Mouse (Mus musculus): ENCODE results near the gene Olfr27. TPM values are rescaled to one million over a fixed set of nuclear protein-coding genes. Genes with fewer than 3 reads are reported as not detected.

The Olfr27 gene
- polyA plus RNA-seq (2014; fragmentation: Nextera tagmentation; extraction: Ambion mirVana) = not detected in 2 replicates

DNA sequence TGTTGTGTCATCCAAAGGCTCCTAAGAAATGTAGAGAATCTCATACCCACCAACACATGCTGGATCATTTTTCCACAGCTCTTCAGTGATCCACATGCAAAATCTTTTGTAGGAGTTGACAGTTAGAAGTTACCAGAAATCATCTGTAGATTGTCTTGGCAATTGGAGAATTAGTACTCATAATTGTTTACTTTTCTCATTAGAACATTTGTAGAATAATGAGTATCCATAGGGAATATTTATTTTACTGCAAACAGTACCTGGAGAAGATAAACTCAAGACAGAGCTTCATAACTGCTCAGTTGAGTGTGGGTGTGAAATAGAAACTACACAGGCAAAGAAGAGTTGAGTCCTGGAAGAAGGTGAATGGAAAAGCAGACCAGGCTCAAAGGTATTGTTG, at the start of gene Olfr27:
Gene Olfr27, plus strand, starts transcription at position 301 of the 400 bp plus-strand sequence.
- no peak for ATAC-seq (ENCODE audit: insufficient read depth)
- Histone ChIP-seq H3K4me1 (ENCODE audit: insufficient read depth) (no peaks in the 10 kb centered on the region), H3K4me3 (ENCODE audit: low read depth, low read length) (no peak within 1 kb of the TSS), H3K27me3 (ENCODE audit: insufficient read depth, low read length) (no peaks in the 10 kb centered on the region), H3K36me3 (ENCODE audit: insufficient read depth) (no peaks in the 10 kb centered on the region), H3K27ac (ENCODE audit: low read depth) (no peak within 1 kb of the TSS), H3K9me3 (ENCODE audit: low read depth, low read length) (no peaks in the 10 kb centered on the region), H3K9ac (no peak within 1 kb of the TSS), H3K4me2 (no peak within 1 kb of the TSS)
- DNase-seq = no peak
- TF ChIP-seq CTCF (IDR thresholded peaks at IDR 0.05; ENCODE audit: low read depth) = no peak

GRCm38 (mm10) chr9:39078787-39079186, 49.1 kb upstream of the Olfr27 start, which contains the start of gene Olfr938:
Gene Olfr938, minus strand, starts transcription at chr9:39078887.
- no peak within 1 kb of the TSS for H3K4me2 ChIP-seq
- no peaks in the 10 kb centered on the region for H3K36me3 ChIP-seq (ENCODE audit: insufficient read depth)
- ATAC-seq (ENCODE audit: insufficient read depth) (no peak), DNase-seq (no peak)
- H3K9ac ChIP-seq = no peak within 1 kb of the TSS
- no peaks in the 10 kb centered on the region; the same call in 1 of the 2 replicates for H3K9me3 ChIP-seq (ENCODE audit: low read depth, low read length)
- TF ChIP-seq CTCF (IDR thresholded peaks at IDR 0.05; ENCODE audit: low read depth) = no peak
- H3K4me1 ChIP-seq (ENCODE audit: insufficient read depth) = no peaks in the 10 kb centered on the region
- no peaks in the 10 kb centered on the region for H3K27me3 ChIP-seq (ENCODE audit: insufficient read depth, low read length)
- no peak within 1 kb of the TSS for H3K4me3 ChIP-seq (ENCODE audit: low read depth, low read length)
- WGBS = 88% methylated on average over 2 of the region's 2 CpGs
- no peak within 1 kb of the TSS for H3K27ac ChIP-seq (ENCODE audit: low read depth)

DNA sequence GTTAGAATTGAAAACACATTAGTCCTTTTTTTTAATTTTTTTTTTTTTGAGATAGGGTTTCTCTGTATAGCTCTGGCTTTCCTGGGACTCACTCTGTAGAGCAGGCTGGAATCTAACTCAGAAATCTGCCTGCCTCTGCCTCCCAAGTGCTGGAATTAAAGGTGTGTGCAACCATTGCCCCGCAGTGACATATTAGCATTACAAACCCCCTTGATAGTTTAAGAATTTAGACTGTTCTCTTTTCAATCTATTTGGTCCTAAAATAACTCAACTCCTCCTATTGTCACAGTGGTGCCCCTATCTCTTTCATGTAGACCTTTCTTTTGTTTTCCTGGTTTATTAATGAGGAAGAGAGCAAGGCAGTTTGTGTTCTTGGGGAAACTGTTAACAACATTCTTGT, 605 bp upstream of the Olfr27 start:
- 87% methylated on average over 1 of the region's 1 CpGs for WGBS
- Histone ChIP-seq H3K9ac (no peak overlapping the region), H3K4me3 (ENCODE audit: low read depth, low read length) (no peak overlapping the region), H3K36me3 (ENCODE audit: insufficient read depth) (no peaks in the 10 kb centered on the region), H3K9me3 (ENCODE audit: low read depth, low read length) (no peaks in the 10 kb centered on the region), H3K4me2 (no peak overlapping the region), H3K4me1 (ENCODE audit: insufficient read depth) (no peaks in the 10 kb centered on the region), H3K27me3 (ENCODE audit: insufficient read depth, low read length) (no peaks in the 10 kb centered on the region), H3K27ac (ENCODE audit: low read depth) (no peak overlapping the region)
- TF ChIP-seq CTCF (IDR thresholded peaks at IDR 0.05; ENCODE audit: low read depth) = no peak
- no peak for DNase-seq
- ATAC-seq (ENCODE audit: insufficient read depth) = no peak

DNA sequence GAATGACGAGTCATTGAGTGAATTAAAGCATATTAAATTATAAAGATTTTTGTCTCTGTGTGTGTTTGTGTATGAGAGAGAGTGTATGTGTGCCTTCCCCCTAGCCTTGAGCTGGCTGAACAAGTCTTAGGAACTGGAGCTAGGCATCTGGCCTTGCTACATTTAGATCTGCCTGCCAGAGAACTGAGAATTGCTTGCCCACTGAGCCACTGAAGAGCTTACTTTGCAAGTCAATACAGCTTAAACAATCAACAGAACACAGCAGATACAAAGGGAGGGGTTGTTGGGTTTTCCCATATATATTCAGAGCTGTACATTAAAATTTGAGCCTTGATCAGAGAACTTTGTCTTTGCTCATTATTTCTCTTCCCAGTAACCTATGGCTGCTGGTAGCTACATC, 24.5 kb downstream of the Olfr27 start:
- H3K9ac ChIP-seq = no peak overlapping the region
- TF ChIP-seq CTCF (IDR thresholded peaks at IDR 0.05; ENCODE audit: low read depth) = no peak
- no peaks in the 10 kb centered on the region for H3K27me3 ChIP-seq (ENCODE audit: insufficient read depth, low read length)
- H3K27ac ChIP-seq (ENCODE audit: low read depth) = no peak overlapping the region
- H3K36me3 ChIP-seq (ENCODE audit: insufficient read depth) = no peaks in the 10 kb centered on the region
- H3K4me3 ChIP-seq (ENCODE audit: low read depth, low read length) = no peak overlapping the region
- DNase-seq (no peak), ATAC-seq (ENCODE audit: insufficient read depth) (no peak)
- H3K4me2 ChIP-seq = no peak overlapping the region
- WGBS = 46% methylated on average over 1 of the region's 1 CpGs
- no peaks in the 10 kb centered on the region for H3K4me1 ChIP-seq (ENCODE audit: insufficient read depth)
- no peaks in the 10 kb centered on the region; the same call in 1 of the 2 replicates for H3K9me3 ChIP-seq (ENCODE audit: low read depth, low read length)

- no peak within 1 kb of the TSS for H3K27ac ChIP-seq (ENCODE audit: low read depth)
- ATAC-seq (ENCODE audit: insufficient read depth) (no peak), DNase-seq (no peak)
- no peaks in the 10 kb centered on the region for H3K27me3 ChIP-seq (ENCODE audit: insufficient read depth, low read length)
- WGBS = 92% methylated on average over 5 of the region's 5 CpGs
- no peak within 1 kb of the TSS for H3K9ac ChIP-seq
- H3K4me3 ChIP-seq (ENCODE audit: low read depth, low read length) = no peak within 1 kb of the TSS
- no peaks in the 10 kb centered on the region for H3K4me1 ChIP-seq (ENCODE audit: insufficient read depth)
- no peak for TF ChIP-seq CTCF (IDR thresholded peaks at IDR 0.05; ENCODE audit: low read depth)
- no peaks in the 10 kb centered on the region for H3K36me3 ChIP-seq (ENCODE audit: insufficient read depth)
- H3K4me2 ChIP-seq = no peak within 1 kb of the TSS
- H3K9me3 ChIP-seq (ENCODE audit: low read depth, low read length) = no peaks in the 10 kb centered on the region; the same call in 1 of the 2 replicates
These were observed 38.1 kb downstream of the Olfr27 start, which contains the start of gene Olfr943 for GRCm38 (mm10) chr9:39166004-39166403. Gene Olfr943, plus strand, starts transcription at chr9:39166304.

Other genes starting within 250 kb of the Olfr27 start
- gene Olfr930, start 198.3 kb upstream of the Olfr27 start, polyA plus RNA-seq (2014; fragmentation: Nextera tagmentation; extraction: Ambion mirVana) = not detected in 2 replicates
- not detected in 2 replicates for gene Olfr933, start 155.8 kb upstream of the Olfr27 start, polyA plus RNA-seq (2014; fragmentation: Nextera tagmentation; extraction: Ambion mirVana)
- not detected in 2 replicates for gene Olfr934, start 139.8 kb upstream of the Olfr27 start, polyA plus RNA-seq (2014; fragmentation: Nextera tagmentation; extraction: Ambion mirVana)
- gene Olfr935, start 128.4 kb upstream of the Olfr27 start, polyA plus RNA-seq (2014; fragmentation: Nextera tagmentation; extraction: Ambion mirVana) = not detected in 2 replicates
- gene Olfr146, start 104.8 kb upstream of the Olfr27 start, polyA plus RNA-seq (2014; fragmentation: Nextera tagmentation; extraction: Ambion mirVana) = not detected in 2 replicates
- gene Olfr937, start 63.2 kb upstream of the Olfr27 start, polyA plus RNA-seq (2014; fragmentation: Nextera tagmentation; extraction: Ambion mirVana) = not detected in 2 replicates
- not detected in 2 replicates for gene Olfr938, start 49.2 kb upstream of the Olfr27 start, polyA plus RNA-seq (2014; fragmentation: Nextera tagmentation; extraction: Ambion mirVana)
- not detected in 2 replicates for gene Olfr943, start 38.2 kb downstream of the Olfr27 start, polyA plus RNA-seq (2014; fragmentation: Nextera tagmentation; extraction: Ambion mirVana)
- not detected in 2 replicates for gene Olfr944, start 73.8 kb downstream of the Olfr27 start, polyA plus RNA-seq (2014; fragmentation: Nextera tagmentation; extraction: Ambion mirVana)
- not detected in 2 replicates for gene Olfr1537, start 121.9 kb downstream of the Olfr27 start, polyA plus RNA-seq (2014; fragmentation: Nextera tagmentation; extraction: Ambion mirVana)
- gene Olfr945, start 148.7 kb downstream of the Olfr27 start, polyA plus RNA-seq (2014; fragmentation: Nextera tagmentation; extraction: Ambion mirVana) = not detected in 2 replicates
- not detected in 2 replicates for gene Olfr948, start 197.9 kb downstream of the Olfr27 start, polyA plus RNA-seq (2014; fragmentation: Nextera tagmentation; extraction: Ambion mirVana)

All from lung, embryonic 14.5 days (tissue).